Mouse (Mus musculus): Measurements from ENCODE around the gene Plekha3. TPM values are rescaled to one million over a fixed set of nuclear protein-coding genes. Genes with fewer than 3 reads are reported as not detected.

Plekha3 gene
- polyA plus RNA-seq, 1 experiment from 2014 or later: 13.8 TPM

DNA sequence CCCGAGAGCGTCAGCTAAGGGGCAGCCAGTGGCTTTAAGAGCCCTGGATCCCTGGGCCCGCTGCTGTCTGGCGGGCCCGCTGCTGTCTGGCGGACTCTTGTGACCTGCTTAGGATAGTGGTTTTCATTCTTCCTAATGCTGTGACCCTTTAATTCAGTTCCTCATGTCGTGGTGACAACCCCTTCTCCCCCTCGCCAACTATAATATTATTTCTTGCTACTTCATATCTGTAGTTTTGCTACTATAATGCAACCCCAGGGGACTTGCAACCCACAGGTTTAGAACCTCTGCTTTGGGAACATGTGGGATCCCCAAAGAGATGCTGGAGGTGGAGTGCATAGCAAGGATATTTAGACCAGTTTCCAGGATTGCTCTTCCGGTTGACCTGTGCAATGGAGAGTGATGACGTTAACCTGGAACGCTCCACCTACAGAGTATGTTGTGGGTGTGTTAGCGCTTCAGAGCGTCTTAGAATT lies 26.4 kb upstream of the Plekha3 start:
- no peak for TF ChIP-seq CTCF (IDR thresholded peaks at IDR 0.05; ENCODE audit: low read depth)
- H3K4me1 ChIP-seq (ENCODE audit: insufficient read depth): peaks cover 6% of the 10 kb centered on the region
- DNase-seq (peak; percentile 38), ATAC-seq (ENCODE audit: insufficient read depth) (peak; percentile 42; the same call in 1 of the 2 replicates)
- peak overlapping the region; percentile 63 for H3K4me3 ChIP-seq (ENCODE audit: low read depth, low read length)
- peak overlapping the region; percentile 82 for H3K4me2 ChIP-seq
- no peaks in the 10 kb centered on the region for H3K27me3 ChIP-seq (ENCODE audit: insufficient read depth, low read length)
- H3K27ac ChIP-seq (ENCODE audit: low read depth): peak overlapping the region; percentile 92
- 30% methylated on average over 13 of the region's 13 CpGs for WGBS
- peak overlapping the region; percentile 65 for H3K9ac ChIP-seq
- 0 out of 2 replicates have a peak, but pooled peaks cover 3% of the 10 kb centered on the region for H3K36me3 ChIP-seq (ENCODE audit: insufficient read depth)
- no peaks in the 10 kb centered on the region for H3K9me3 ChIP-seq (ENCODE audit: low read depth, low read length)

DNA sequence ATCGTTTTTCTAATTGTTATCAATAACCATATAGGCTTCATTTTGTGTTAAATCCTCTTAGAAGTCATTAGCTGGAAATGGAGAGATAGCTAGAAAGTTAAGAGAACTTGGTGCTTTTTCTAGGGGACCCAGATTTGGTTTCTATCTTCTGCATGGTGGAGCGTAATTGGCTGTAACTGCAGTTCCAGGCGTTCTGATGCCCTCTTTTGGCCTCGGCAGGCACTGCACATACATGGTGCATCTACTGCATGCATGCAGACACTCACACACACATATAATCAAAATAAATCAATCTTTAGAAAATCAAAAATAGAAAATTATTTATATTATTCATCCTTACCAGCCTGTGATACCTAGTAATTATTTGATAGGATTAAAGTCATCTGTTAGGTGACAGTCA lies 22.0 kb upstream of the Plekha3 start:
- H3K4me2 ChIP-seq: no peak overlapping the region
- H3K27ac ChIP-seq (ENCODE audit: low read depth): no peak overlapping the region
- H3K4me3 ChIP-seq (ENCODE audit: low read depth, low read length): no peak overlapping the region
- no peak for DNase-seq
- H3K36me3 ChIP-seq (ENCODE audit: insufficient read depth): no peaks in the 10 kb centered on the region
- H3K4me1 ChIP-seq (ENCODE audit: insufficient read depth): peaks cover 6% of the 10 kb centered on the region; the same call in 1 of the 2 replicates
- no peaks in the 10 kb centered on the region for H3K9me3 ChIP-seq (ENCODE audit: low read depth, low read length)
- TF ChIP-seq CTCF (IDR thresholded peaks at IDR 0.05; ENCODE audit: low read depth): no peak
- WGBS: 91% methylated on average over 4 of the region's 4 CpGs
- H3K27me3 ChIP-seq (ENCODE audit: insufficient read depth, low read length): no peaks in the 10 kb centered on the region
- ATAC-seq (ENCODE audit: insufficient read depth): no peak
- H3K9ac ChIP-seq: no peak overlapping the region

DNA sequence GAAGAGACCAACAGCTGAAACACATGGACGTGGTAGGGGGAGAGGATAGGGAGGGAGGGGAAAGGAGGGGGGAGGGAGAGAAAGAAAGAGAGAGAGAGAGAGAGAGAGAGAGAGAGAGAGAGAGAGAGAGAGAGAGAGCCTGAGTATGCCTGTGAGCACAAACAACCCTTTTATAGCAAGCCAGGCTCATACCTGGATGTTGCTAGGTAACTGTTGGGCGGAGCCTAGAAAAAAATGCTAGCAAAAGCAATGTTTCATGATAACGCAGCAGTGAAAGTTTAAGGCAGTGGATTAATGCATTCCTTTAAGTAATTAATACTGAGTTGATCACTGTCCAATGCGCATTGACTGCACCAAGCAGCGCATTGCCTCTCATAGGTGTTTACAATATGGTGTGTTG lies 20.4 kb upstream of the Plekha3 start:
- H3K27me3 ChIP-seq (ENCODE audit: insufficient read depth, low read length): no peaks in the 10 kb centered on the region
- 65% methylated on average over 5 of the region's 5 CpGs for WGBS
- H3K9me3 ChIP-seq (ENCODE audit: low read depth, low read length): no peaks in the 10 kb centered on the region
- no peak for TF ChIP-seq CTCF (IDR thresholded peaks at IDR 0.05; ENCODE audit: low read depth)
- DNase-seq (peak; percentile 43), ATAC-seq (ENCODE audit: insufficient read depth) (no peak)
- H3K36me3 ChIP-seq (ENCODE audit: insufficient read depth): no peaks in the 10 kb centered on the region
- H3K9ac ChIP-seq: no peak overlapping the region; the same call in 1 of the 2 replicates
- no peak overlapping the region for H3K4me2 ChIP-seq
- no peak overlapping the region for H3K4me3 ChIP-seq (ENCODE audit: low read depth, low read length)
- no peaks in the 10 kb centered on the region for H3K4me1 ChIP-seq (ENCODE audit: insufficient read depth)
- H3K27ac ChIP-seq (ENCODE audit: low read depth): no peak overlapping the region

DNA sequence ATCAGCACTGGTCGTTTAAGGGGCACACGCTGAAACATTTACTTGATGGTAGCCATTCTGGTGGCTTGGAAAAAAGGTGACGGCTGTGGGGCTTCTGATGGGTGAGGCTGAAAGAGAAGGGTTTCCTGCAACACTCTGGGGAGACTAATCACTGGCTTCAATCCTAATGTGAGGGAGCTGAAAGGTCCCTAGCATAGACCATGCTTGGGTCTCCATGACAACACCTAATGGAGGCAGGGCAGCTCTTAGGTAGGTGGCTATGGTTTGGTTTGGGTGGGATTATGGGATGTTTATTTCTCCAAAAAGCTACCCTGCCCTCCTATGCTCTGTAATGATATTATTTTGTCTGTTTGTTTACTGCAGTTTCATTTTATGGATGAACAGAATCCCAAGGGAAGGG lies 19.6 kb upstream of the Plekha3 start:
- H3K27me3 ChIP-seq (ENCODE audit: insufficient read depth, low read length): no peaks in the 10 kb centered on the region
- no peak for TF ChIP-seq CTCF (IDR thresholded peaks at IDR 0.05; ENCODE audit: low read depth)

DNA sequence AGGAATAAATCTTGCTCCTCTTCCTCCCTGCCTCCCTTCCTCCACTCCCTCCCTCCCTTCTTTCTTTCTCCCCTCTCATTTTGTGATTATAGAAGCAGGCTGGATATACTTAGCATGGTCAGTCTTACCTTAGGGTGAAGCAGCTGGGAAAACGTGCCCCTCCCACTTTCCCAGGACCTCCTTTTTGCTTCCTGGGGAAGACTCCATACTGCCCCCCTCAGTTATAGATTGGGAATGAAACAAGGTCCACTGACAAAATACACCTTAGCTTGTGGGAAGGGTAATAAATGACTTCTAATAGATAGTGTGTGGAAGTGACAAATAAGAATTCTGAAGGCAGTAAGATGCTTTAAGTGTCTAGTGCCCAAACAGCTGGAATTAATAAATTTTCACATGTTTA lies 19.1 kb upstream of the Plekha3 start:
- peak; percentile 34; the same call in 1 of the 2 replicates for TF ChIP-seq CTCF (IDR thresholded peaks at IDR 0.05; ENCODE audit: low read depth)
- peak; percentile 37 for DNase-seq

More for the DNA sequence above, 19.6 kb upstream of the Plekha3 start:
- Histone ChIP-seq H3K36me3 (ENCODE audit: insufficient read depth) (no peaks in the 10 kb centered on the region), H3K4me1 (ENCODE audit: insufficient read depth) (no peaks in the 10 kb centered on the region), H3K27ac (ENCODE audit: low read depth) (no peak overlapping the region), H3K9ac (no peak overlapping the region), H3K4me2 (no peak overlapping the region), H3K4me3 (ENCODE audit: low read depth, low read length) (no peak overlapping the region), H3K9me3 (ENCODE audit: low read depth, low read length) (no peaks in the 10 kb centered on the region)
- 78% methylated on average over 3 of the region's 3 CpGs for WGBS
- DNase-seq (no peak), ATAC-seq (ENCODE audit: insufficient read depth) (no peak)

DNA sequence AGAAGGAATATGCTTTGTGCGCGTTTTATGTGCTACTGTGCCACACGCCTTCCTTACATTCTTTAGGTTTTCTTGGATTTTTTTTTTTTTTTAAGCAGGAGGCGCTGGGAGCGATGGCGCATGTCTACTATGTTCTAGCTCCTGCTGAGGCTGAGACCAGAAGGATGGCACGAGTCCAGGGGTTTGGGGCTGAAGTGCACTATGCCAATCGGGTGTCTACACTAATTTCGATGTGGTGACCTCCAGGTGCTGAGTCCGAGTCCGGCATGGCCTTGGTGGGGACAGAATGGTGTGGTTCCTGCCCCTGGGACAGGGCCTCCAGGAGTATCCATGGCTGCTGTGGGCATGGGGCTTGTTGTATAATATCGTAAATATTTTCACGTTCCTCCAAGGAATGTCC lies 16.5 kb upstream of the Plekha3 start:
- Histone ChIP-seq H3K4me2 (0 out of 2 replicates have a peak overlapping the region, but pooled peaks have one; percentile 12), H3K9me3 (ENCODE audit: low read depth, low read length) (no peaks in the 10 kb centered on the region), H3K4me1 (ENCODE audit: insufficient read depth) (no peaks in the 10 kb centered on the region), H3K9ac (no peak overlapping the region), H3K27ac (ENCODE audit: low read depth) (no peak overlapping the region), H3K27me3 (ENCODE audit: insufficient read depth, low read length) (no peaks in the 10 kb centered on the region), H3K4me3 (ENCODE audit: low read depth, low read length) (no peak overlapping the region), H3K36me3 (ENCODE audit: insufficient read depth) (peaks cover 20% of the 10 kb centered on the region)
- no peak for TF ChIP-seq CTCF (IDR thresholded peaks at IDR 0.05; ENCODE audit: low read depth)
- ATAC-seq (ENCODE audit: insufficient read depth) (no peak), DNase-seq (no peak)
- WGBS: 70% methylated on average over 13 of the region's 13 CpGs

More for the DNA sequence above, 19.1 kb upstream of the Plekha3 start:
- no peaks in the 10 kb centered on the region for H3K4me1 ChIP-seq (ENCODE audit: insufficient read depth)
- H3K4me3 ChIP-seq (ENCODE audit: low read depth, low read length): no peak overlapping the region
- H3K9me3 ChIP-seq (ENCODE audit: low read depth, low read length): no peaks in the 10 kb centered on the region
- no peaks in the 10 kb centered on the region for H3K36me3 ChIP-seq (ENCODE audit: insufficient read depth)
- no peak for ATAC-seq (ENCODE audit: insufficient read depth)
- H3K27ac ChIP-seq (ENCODE audit: low read depth): no peak overlapping the region
- WGBS: 19% methylated on average over 1 of the region's 1 CpGs
- no peak overlapping the region for H3K9ac ChIP-seq
- no peaks in the 10 kb centered on the region for H3K27me3 ChIP-seq (ENCODE audit: insufficient read depth, low read length)
- no peak overlapping the region for H3K4me2 ChIP-seq

DNA sequence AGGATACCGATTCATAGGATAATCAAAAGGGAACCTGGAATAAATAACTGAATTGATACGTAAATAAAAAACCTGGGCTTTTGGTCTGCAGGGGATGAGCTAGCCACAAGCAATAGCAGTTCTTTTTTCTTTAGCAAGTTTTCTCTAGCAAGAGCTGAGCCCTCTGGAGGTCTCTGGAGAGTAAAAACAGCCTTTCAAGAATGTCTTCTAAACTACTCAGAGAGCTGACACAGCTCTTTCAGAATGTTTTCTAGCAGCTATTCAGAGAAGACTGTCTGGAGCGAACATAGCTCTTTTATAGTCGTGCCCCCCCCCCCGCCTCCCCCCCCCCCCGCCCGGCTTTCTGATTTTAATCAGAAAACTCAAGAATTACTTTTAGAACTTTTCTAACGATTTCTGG lies 15.7 kb upstream of the Plekha3 start:
- no peak for TF ChIP-seq CTCF (IDR thresholded peaks at IDR 0.05; ENCODE audit: low read depth)
- H3K36me3 ChIP-seq (ENCODE audit: insufficient read depth): peaks cover 25% of the 10 kb centered on the region
- DNase-seq: peak; percentile 54
- no peaks in the 10 kb centered on the region for H3K27me3 ChIP-seq (ENCODE audit: insufficient read depth, low read length)
- H3K4me1 ChIP-seq (ENCODE audit: insufficient read depth): no peaks in the 10 kb centered on the region
- no peak for ATAC-seq (ENCODE audit: insufficient read depth)
- H3K9ac ChIP-seq: no peak overlapping the region
- no peak overlapping the region for H3K4me3 ChIP-seq (ENCODE audit: low read depth, low read length)
- no peak overlapping the region for H3K27ac ChIP-seq (ENCODE audit: low read depth)
- no peak overlapping the region for H3K4me2 ChIP-seq
- no peaks in the 10 kb centered on the region for H3K9me3 ChIP-seq (ENCODE audit: low read depth, low read length)
- 47% methylated on average over 6 of the region's 8 CpGs for WGBS
